Mouse (Mus musculus) bone marrow, adult 2 months (tissue): ENCODE measurements around the gene Ckap5.

Experiments used
- CTCF ChIP-seq: fragments of 200-500 bp; IDR thresholded peaks from 2 replicates; pipeline ENCODE4 v1.5.1; 2011; ENCODE audit warnings: low read length, control low read depth; ENCODE audit not compliant: control insufficient read depth, insufficient read depth
- POLR2A ChIP-seq: fragments of 200-500 bp; IDR thresholded peaks from 2 replicates; pipeline ENCODE4 v1.6.1; 2011; ENCODE audit warnings: low read depth, mild to moderate bottlenecking, control low read depth, low read length, borderline replicate concordance; ENCODE audit not compliant: control insufficient read depth

- TF ChIP-seq POLR2A = no peak
- TF ChIP-seq CTCF = no peak
Observed at GRCm38 (mm10) chr2:91537588-91538205, 11.1 kb downstream of the Ckap5 start.
